Mouse (Mus musculus): ENCODE data around the gene Lsm11.
A peak's percentile ranks its signal among the peaks of the same experiment; 100 is the strongest.
"Not testable (repeated sequence)": the region's sequence is repeated elsewhere in the genome, so short reads cannot be mapped to it uniquely, and the experiment has no call there.

The Lsm11 gene

DNA sequence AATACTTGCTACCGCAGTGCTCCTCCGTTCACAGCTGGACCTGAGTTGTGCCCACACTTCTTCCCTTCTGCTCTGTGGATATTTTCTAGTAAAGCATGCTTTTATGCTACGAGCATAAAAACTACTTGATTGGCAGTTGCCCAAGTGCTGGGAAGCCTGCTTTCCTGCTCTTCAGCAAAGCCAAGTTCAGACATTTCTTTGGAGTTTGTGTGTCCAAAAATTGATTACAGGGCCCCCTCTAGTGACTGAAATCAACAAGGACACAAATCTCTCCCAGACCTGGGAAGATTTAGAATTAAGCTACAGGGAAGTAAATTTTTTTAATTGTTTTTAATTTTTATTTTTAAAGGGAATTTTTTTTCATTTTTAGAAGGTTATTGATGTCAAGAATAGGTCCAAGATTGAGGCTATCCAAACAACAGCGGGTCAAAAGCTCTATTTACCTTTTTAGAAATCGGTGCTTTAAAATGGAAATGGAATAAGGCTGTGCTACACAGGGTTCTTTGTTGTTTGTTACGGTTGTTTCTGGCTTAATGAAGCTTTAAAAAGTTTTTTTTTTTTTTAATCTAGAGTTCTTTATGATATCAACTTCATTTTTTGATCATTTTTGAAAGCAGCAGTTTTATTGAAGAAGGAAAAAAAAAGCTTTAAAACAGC, 63.6 kb downstream of the Lsm11 start:
- peak in 1 of 2 experiments; percentile 11 for DNase-seq

DNA sequence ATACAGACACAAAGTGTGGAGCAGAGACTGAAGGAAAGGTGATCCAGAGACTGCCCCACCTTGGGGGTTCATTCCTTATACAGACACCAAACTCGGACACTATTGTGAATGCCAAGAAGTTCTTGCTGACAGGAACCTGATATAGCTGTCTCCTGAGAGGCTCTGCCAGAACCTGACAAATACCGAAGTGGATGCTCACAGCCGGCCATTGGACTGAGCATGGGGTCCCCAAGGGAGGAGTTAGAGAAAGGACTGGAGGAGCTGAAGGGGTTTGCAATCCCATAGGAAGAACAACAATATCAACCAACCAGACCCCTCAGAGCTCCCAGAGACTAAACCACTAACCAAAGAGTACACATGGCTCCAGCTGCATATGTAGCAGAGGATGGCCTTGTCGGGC, 65.4 kb downstream of the Lsm11 start:
- not testable (repeated sequence) for DNase-seq

All from cerebellum, postnatal 36 days (tissue).